Mouse (Mus musculus): ENCODE data around the gene Pgls.
A peak's percentile ranks its signal among the peaks of the same experiment; 100 is the strongest.

Gene Pgls

GRCm38 (mm10) chr8:71569366-71570290 is 22.3 kb upstream of the Pgls start:
- peak; percentile 83 for DNase-seq (ENCODE audit: low read depth, low spot score)

DNA sequence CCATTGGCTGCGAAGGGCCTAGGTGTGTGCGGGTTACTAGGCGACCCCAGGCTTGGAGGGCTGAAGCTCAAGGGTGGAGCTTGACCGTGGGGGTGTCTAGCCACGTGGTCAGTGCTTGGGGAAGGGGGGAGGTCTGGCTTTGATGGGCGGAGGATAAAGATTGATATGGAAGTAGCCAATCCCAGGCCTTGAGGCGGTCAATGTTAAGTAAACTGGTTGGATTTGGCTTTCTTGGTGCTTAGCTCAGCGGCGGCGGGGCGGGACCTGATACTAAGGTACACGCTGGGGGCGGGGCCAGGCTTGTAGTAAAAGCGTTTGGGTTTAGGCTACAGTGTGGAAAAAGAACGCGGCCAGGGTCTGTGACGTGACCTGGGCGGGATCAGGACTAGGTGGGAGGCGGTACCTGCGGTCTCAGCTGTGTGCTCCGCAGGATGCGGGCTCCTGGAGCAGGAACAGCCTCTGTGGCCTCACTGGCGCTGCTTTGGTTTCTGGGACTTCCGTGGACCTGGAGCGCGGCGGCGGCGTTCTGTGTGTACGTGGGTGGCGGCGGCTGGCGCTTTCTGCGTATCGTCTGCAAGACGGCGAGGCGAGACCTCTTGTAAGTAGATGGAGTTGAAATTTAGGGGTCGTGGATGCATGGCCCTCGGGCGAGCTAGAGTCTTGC is 21.6 kb upstream of the Pgls start:
- DNase-seq (ENCODE audit: low read depth, low spot score): peak; percentile 95

DNA sequence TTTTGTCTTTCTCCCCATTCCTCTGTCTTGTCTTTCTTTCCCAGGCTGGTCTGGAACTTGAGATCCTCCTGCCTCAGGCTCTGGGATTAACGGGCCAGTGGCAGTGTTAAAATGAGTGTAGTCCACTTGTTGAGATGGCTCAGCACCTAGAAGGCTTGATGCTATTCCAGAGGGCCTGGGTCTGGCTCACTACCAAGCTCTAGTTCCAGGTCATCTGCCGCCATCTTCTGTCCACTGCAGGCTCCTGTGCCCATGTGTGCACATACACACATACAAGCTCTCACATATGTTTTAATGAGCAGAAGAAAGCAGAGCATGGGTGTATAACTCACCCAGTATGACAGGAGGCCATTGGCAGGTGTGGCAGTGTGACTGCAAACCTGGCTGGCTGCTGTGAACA is 19.9 kb upstream of the Pgls start:
- no peak for DNase-seq (ENCODE audit: low read depth, low spot score)

GRCm38 (mm10) chr8:71572847-71573633 is 18.9 kb upstream of the Pgls start:
- no peak for DNase-seq (ENCODE audit: low read depth, low spot score)

DNA sequence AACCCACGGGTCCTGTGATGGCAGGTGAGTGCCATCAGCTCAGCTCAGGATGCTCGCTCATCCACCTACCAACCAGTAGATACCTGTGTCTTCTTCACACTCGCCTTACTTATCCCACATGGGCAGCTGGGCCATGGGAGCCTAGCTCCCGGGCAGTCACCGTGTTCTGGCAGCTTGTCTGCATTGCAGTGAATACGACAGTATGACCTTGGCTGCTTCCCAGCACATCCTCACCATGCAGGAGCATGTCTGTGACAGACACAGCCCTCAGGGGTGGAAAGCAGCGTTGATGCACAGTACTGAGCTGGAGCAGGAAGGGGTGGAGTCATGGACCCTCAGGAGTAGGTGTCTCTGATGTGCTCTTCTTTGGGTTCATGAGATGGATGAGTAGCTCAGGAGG is 17.6 kb upstream of the Pgls start:
- DNase-seq (ENCODE audit: low read depth, low spot score): no peak

DNA sequence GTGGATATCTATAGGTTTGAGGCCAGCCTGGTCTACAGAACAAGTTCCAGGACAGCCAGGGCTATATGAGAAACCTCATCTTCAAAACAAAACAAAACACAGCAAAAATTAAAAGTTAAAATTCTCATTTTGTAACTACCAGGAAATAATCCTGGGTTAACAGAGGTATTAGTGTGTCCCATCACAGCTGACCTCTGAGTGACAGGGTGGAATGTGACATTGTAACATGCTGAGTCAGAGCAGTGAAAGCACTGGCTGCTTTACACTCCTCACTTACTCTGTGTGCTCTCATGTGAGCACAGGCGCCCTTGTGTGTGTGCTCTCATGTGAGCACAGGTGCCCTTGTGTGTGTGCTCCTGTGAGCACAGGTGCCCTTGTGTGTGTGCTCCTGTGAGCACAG is 17.0 kb upstream of the Pgls start:
- DNase-seq (ENCODE audit: low read depth, low spot score): no peak

DNA sequence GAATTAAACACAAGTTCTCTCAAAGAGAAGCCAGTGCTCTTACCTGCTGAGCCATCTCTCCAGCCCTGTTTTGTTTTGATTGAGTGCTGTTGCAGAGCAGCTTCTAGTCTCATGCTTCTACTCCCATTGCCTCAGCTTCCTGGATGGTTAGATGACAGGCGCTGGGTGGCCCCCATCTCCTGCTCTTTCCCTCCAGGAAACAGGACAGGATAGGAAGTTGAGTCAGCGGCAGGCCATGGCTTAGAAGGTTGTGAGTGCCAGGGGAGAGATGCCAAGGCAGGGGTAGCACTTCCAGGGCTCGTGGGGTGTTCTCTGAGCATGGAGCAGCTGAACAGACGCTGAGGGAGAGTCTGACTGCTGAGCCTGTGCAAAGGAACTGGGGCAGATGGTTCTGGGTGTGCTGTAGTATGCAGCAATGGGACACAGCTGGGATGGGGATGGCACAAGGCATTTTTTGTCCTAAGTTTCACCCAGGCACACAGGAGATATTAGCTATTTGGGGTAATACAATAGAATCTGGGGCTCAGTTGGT is 14.1 kb upstream of the Pgls start:
- DNase-seq (ENCODE audit: low read depth, low spot score): no peak

GRCm38 (mm10) chr8:71579009-71579408 is 13.0 kb upstream of the Pgls start:
- DNase-seq (ENCODE audit: low read depth, low spot score): no peak

DNA sequence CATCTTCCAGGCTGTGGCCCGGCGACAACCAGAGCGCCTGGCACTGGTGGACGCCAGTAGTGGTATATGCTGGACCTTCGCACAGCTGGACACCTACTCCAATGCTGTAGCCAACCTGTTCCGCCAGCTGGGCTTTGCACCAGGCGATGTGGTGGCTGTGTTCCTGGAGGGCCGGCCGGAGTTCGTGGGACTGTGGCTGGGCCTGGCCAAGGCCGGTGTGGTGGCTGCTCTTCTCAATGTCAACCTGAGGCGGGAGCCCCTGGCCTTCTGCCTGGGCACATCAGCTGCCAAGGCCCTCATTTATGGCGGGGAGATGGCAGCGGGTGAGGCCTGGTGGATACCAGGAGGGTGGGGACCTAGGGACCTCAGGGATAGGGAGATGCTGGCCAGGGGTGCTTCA is 12.5 kb upstream of the Pgls start:
- DNase-seq (ENCODE audit: low read depth, low spot score): no peak

- no peak for DNase-seq (ENCODE audit: low read depth, low spot score)
Measured at GRCm38 (mm10) chr8:71580201-71580600, 11.8 kb upstream of the Pgls start.

GRCm38 (mm10) chr8:71586891-71587290 is 5.1 kb upstream of the Pgls start:
- DNase-seq (ENCODE audit: low read depth, low spot score): peak; percentile 68

DNA sequence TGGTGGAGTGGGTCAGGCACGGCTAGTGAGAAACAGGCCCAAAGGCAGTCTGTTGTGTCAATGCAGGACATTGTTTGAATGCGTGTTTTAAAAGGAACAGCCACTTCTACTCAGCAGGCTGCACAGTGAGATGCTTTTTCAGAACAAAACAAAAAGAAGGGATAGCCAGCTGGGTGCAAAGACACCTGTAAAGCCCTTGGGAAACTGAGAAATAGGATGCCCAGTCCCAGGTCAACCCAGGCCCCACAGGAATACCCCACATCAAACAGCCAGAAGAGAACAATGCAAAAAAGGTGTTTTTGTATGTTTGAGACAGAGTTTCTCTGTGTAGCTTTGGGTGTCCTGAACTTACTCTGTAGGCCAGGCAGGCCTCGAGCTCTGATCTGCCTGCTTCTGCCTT is 3.2 kb upstream of the Pgls start:
- no peak for DNase-seq (ENCODE audit: low read depth, low spot score)

DNA sequence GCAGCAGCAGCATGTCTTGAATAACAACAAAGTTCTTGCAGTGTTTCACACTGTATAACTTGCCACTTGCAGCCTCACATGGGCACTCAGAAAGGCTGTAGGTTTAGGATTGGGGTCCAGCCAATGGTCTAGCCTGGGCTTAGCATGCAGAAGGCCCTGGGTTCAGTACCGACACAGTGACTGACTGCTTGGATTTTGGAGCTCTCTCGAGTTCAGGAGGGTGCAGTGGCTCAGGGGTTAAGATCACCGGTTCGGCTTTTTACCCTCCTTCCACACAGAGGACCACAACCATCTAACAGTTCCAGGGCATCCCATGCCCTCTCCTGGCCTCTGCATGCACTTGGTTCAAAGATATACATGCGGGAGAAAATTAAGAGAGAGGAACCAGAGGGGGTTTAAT is 959 bp upstream of the Pgls start:
- DNase-seq (ENCODE audit: low read depth, low spot score): no peak

- peak; percentile 76 for DNase-seq (ENCODE audit: low read depth, low spot score)
Measured at GRCm38 (mm10) chr8:71592374-71593170, 596 bp downstream of the Pgls start.

- no peak for DNase-seq (ENCODE audit: low read depth, low spot score)
Measured at GRCm38 (mm10) chr8:71593556-71594323, 1.8 kb downstream of the Pgls start.

GRCm38 (mm10) chr8:71594324-71594722 is 2.3 kb downstream of the Pgls start:
- DNase-seq (ENCODE audit: low read depth, low spot score): no peak

DNA sequence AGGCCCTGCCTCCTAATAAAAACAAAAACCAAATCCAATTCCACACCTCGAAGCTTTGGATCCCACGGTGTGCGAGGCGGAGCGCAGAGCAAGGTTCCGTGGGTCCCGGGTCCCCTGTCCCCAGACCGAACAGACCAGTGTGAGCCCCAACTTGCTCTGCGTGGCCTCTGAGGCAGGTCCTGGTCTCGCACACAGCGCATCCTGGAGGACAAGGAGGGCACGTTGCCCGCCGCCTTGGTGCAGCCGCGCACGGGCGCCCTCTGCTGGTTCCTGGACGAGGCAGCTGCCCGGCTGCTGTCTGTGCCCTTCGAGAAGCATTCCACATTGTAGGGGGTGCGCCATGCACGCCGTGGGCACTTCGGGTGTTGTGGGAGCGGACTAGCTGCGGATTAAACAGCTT is 3.9 kb downstream of the Pgls start:
- peak; percentile 94 for DNase-seq (ENCODE audit: low read depth, low spot score)

GRCm38 (mm10) chr8:71596384-71596783 is 4.4 kb downstream of the Pgls start:
- DNase-seq (ENCODE audit: low read depth, low spot score): no peak

DNA sequence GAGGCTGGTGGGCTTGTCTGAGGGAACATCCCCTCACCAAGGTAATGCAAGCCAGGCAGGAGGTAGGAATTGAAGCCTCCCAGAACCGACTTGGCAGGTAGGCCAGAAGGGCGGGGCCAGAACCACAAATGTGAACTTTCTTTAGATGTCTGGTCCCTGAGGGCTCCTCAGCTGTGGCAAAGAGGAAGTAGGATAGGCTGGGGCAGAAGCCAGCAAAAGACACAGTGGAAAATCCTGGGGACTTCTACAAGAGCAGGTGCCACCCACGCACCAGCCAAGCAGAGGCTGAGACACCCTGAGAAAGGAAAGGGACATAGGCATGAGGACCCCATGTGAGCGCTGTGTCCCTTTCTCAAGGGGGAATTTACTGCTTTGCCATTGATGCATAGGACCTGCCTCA is 4.8 kb downstream of the Pgls start:
- peak; percentile 50 for DNase-seq (ENCODE audit: low read depth, low spot score)

- DNase-seq (ENCODE audit: low read depth, low spot score): no peak
Measured at GRCm38 (mm10) chr8:71597451-71597850, 5.5 kb downstream of the Pgls start, which contains the start of gene Fam129c. Gene Fam129c (plus strand): TSS chr8:71597648.
